Mouse (Mus musculus): ENCODE results near the gene Pigk.

Gene Pigk

DNA sequence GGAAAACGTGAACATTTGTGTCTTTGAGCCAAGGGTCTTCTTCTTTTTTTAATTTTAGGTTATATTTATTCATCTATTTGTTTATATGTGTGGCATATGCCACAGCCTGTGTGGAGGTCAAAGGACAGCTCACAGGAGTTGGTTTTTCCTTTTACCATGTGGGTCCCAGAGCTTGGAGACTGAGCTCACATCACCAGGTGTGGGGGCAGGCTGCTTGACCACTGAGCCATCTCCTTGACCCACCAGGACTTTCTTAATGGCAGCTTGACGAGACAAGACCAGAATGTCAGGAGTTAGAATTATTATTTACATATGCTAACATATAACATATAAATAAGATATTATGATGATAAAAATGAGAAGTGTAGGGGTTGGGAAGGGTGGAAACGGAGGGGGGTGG, 182.2 kb downstream of the Pigk start:
- in situ Hi-C loops (cut with MseI, MboI) = no loop called here

DNA sequence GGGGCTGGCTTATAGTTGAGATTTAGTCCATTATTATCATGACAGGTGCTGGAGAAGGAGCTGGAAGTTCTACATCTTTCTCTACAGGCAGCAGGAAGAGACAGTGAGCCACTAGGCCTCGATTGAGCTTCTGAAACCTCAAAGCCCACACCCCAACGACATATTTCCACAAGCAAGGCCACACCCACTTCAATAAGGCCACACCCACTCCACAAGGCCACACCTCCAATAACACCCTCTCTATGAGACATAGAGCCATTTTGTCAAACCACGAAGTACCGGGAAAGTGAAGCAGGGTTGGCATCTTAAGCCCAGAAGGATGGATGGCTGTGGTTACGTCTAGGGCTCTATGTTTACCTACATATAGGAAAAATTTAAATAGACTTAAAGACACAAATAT, 183.3 kb downstream of the Pigk start:
- in situ Hi-C loops (cut with MseI, MboI) = no loop called here

DNA sequence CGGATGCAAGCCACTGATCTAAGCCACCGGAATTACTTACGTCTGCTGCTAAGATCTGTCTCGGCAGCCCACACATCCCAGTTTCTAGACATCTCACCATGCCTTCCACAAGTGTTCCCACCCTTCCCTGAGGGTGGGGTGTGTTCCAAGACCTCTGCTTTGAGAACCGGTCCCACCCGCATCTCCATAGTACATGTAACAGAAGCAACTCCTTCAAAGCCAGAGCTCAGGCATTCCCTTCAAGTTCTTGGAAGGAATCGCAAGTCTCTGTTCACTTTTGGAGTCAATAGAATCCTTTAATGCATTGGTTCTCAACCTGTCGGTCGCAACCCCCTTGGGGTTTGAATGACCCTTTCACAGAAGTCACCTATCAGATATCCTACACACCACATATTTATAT, 185.0 kb downstream of the Pigk start:
- in situ Hi-C loops (cut with MseI, MboI) = no loop called here

DNA sequence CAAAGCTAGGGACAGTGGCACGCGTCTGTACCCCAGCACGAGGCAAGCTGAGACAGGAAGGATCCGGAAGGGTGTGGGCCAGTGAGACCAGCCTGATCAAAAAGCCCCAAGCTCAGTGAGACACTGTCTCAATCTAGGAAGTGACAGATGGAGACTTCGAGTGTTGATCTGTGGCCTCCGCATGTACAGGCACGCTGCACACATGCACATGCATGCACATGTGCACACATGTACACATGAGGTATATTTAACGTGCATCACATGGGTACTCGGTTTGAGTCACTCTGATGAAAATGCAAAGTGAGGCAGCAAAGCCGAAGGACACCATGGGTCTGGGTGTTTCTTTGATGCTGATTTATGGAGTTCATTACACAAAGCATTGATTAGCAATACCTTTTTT, 191.1 kb downstream of the Pigk start:
- in situ Hi-C loops (cut with MseI, MboI) = no loop called here

DNA sequence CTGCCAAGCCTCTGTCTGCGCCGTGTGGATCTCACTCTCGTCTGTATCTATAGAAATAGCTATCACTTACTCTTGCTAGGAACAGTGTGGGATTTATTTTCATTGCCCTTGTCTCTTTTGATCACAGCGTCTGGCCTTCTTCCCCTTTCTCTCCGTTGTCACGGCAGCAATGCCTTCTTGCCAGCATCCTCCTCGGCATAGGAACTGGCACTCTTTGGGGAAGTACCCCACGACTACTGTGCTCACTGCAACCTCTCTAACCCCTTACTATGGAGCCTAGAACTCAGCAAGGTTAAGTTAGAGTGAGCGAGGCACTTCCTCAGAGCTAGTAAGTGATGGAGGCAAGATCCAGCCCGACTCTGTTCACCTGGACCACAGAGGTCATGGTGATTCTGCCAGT, 191.9 kb downstream of the Pigk start:
- in situ Hi-C loops (cut with MseI, MboI) = no loop called here

DNA sequence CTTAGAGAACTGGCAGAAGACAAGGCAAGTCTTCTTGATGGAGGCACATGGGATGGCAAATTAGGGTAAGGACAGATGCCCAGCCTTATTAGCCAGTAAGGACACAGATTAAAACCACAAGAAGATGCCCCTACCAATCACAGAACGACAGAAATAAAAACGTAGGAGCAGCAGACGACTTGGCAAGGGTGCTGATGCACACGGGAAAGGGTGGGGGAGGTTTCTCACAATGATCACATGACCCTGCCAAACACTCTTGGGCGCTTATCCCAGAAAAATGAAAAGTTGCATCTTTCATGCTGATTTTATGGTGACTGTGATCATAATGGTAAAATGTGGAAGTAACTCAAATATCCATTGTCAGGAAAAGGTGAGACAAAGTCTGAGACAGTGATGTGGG, 193.2 kb downstream of the Pigk start:
- in situ Hi-C loops (cut with MseI, MboI) = no loop called here

DNA sequence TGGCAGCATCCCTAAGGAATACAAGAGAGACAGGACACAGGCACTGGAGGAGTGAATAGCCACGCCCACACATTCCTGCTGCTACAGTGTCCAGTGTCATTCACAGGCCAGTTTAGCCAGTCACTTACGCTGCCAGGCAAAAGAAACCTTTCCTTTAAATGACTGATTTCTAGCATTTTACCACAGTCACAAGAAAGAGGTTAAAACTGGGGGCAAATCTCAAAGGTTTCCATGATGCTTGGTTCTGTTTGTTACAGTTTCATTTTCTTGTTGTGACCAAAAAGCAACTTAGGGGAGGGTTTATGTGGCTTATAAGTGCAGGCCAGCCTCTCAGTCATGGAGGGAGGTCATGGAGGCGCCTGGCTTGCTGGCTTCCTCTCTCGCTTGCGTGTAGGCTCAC, 193.8 kb downstream of the Pigk start:
- in situ Hi-C loops (cut with MseI, MboI) = no loop called here

DNA sequence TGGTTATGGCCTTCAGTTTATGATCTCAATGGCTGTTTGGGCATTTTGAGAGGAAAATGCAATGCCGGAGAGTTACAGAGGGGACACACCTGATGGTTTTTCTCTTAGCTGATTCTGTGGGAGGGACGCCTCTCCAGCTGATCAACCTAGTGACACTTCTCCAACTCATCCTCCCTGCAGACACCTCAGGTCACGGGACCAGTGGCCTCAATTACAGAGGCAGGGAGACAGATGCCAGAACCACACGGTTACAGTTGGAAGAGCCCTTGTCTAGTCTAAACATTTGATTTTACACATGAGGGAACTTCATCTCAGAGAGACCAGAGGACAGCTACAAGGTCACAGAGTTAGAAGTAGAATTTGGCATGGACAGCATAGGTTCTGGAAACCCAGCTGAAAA, 197.7 kb downstream of the Pigk start:
- in situ Hi-C loops (cut with MseI, MboI) = no loop called here

DNA sequence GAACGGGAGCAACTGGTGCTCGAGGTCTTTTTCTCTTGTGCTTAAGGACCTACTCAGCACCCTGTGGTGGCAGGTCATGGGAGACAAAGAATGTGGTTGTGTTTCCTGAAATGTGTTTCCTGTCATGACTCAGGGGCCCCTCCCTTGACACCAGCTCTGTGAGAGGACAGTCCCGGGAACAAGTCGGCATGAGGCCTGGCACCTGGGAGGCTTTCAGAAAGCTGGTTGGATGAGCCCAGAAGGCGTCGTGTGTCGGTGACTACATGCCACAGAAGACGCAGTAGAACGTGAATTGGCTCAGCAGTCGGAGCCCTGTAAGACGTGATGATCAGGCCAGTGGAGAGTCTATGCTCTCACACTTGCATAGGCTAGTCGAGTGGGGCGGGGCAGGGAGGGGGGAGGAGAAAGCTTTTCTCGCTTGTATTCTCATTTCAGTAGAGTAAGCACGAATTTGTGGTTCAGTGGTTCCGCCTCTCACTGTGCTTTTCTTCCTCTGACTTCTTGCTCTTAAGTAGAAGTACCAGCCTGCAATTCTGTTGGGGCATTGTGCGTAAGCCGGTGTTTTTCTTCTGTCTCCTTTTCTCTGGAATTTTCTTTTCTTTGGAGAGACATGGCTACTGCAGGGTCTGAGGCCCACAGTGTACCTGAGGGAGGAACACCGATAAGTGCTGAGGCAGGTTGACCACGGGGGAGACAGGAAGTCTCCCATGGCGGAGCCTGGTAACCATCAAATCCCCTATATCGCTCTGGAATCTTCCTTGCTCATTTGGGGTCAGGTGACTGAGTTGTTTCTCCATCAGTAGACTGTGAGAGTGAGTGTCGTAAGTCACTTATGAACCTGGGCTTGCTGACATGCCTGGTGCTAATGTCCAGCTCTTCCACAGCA, 198.6 kb downstream of the Pigk start:
- in situ Hi-C loops (cut with MseI, MboI) = no loop called here

DNA sequence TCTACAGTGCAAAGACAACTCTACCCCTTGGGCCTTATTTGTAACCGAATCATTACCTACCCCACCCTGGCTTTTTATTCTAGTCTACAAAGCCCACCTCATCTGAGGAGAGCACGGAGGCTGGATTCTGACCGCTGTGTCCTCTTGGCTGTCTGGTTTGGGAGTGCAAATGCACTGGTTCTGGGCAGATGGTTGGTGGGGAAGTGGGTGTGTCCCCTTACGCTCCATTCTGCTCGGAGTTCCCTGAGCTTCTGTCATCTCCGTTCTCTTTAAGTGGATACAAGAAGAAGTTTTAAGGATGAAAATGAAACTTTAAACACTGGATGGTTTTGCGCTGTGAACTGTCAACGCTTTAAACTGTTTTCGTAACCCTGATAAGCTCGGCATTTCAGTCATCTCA, 199.2 kb downstream of the Pigk start:
- in situ Hi-C loops (cut with MseI, MboI) = no loop called here

DNA sequence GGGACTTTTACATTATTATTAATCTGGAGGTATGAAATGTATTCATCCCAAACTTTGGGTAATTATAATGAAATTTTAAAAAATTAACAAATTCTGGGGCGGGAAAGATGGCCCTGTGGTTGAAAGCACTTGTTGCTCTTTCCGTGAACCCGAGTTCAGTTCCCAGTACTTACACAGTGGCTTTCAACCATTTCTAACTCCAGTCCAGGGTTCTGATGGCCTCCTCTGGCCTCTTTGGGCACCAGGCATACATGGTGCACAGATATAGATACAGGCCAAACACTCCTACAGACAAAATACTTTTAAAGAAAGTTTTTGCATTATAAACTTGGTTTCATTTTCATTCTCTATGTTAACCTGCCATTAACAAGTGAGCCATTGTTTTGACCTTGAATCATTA, 199.7 kb downstream of the Pigk start:
- in situ Hi-C loops (cut with MseI, MboI) = no loop called here

DNA sequence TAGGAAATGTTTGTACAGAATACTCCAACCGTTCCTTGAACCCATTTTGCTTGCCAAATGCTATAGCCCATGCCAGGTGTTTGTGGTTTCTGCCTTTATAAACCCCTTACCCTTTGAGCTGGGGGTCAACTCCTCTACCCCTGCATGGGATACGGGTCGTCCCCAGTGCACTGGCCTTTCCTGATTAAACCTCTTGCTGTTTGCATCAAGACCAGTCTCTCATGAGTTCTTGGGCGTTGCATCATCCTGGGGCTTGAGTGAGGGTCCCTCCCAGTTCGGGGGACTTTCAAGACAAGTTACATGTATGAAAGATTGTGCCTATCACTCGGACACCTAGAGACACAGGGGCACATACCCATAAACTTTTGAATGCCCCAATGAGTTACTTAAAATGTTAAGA, 200.5 kb downstream of the Pigk start:
- in situ Hi-C loops (cut with MseI, MboI) = no loop called here

DNA sequence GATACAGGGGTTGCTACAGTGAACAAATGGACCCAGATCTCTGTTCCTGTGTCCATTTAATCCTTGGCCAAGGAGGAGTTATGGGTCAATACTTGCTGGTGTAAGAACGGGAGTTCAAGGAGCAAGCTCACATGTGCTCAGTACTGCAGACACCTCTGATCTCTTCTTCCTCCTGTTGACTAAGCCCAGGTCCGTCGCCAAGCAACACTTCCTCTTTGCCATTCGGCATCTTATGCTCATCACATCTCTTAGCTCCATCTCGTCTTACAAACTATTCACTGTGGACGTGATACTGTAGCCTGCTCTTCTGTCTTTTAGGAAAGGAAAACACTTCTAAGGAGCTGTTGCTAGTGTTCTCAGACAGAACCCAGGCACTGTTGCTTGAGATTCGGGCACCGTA, 203.7 kb downstream of the Pigk start:
- in situ Hi-C loops (cut with MseI, MboI) = no loop called here

DNA sequence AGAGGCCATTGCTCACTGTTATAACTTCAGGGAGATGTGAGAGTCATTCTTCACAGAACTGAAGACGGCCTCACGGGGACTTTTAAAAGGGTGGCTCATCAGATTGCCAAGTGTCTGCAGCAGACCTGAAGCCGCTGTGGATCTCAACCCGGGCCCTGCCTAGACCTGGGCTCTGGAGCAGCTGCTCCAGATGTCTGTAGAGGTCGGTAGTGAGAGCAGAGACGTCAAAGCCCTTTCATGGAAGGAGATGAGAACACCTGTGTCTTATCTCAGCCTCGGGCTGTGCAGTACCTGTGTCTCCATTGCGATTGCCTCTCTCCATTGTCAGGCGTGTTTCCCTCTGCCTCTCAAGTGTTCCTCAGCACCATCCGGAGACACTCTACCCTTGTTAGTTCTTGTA, 205.2 kb downstream of the Pigk start:
- in situ Hi-C loops (cut with MseI, MboI) = no loop called here

DNA sequence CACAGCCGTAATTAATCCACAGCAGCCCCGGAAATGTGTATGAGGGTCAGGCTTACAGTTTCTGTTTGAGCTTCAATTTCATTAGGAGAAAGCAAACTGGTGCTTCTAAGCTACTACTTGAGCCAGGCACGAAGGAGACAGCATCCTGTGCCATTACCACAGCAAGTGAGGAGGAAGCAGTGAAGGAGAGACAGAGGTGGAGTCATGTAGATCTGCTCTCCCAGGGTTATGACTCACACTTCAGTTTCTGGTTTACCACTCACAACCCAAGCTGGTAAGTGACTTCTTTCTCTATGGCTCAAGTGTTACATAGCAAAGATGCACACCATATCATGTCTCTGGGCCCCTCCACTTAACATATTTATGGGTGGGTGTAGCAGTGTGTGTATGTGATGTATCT, 206.5 kb downstream of the Pigk start:
- in situ Hi-C loops (cut with MseI, MboI) = no loop called here

DNA sequence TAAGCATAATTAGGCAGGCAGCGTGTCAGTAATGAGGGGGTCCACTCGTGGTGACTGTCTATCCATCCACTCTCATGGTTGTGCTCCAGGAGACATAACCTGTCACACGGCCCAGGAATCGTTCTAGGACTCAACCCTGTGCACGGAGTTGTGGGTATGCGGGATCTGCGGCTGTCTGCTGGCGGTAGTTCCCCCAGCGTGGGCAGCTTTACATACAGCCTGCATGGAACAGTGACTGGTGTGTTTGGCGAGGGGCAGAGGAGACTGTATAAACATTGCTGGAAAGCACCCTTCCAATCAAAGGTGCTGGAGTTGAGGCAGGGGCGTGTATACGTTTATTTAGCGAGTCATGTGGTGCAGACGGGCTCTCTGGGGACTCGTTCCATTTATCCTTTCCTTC, 209.6 kb downstream of the Pigk start:
- in situ Hi-C loops (cut with MseI, MboI) = no loop called here

DNA sequence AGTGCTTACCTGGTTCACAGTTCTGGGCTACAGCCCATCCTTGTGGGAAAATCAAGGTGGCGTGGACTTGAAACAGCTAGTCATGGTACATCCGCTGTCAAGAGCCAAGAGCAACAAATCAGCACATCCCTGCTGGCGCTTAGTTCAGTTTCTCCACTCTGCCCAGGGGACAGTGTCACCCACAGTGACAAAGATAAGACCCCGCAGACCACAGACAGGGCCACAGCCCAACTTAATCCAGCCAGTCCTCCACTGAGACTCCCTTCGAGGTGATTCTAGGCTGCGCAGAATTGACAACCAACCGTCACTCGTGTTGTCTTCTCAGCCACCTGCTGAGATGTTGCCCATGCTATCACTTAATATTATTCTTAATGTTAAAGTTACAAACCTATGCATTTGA, 211.5 kb downstream of the Pigk start:
- in situ Hi-C loops (cut with MseI, MboI) = no loop called here

DNA sequence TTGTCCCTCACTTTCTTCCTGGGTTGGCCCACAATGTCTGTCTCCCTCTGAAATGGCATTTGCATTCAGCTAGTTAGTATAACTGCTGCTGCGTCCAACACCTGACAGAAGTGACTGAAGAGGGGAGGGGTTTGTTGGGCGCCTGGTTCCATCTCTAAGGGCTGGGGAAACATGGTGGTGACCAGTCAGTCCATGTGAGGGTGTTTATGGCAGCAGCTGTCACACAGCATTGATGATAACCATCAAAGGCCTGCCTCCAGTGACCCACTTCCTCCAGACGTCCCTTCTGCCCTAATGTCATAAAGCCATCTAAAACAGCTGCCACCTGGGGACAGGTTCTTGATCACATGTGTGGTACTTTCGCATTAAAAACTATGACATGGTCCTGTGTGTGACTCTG, 212.3 kb downstream of the Pigk start:
- in situ Hi-C loops (cut with MseI, MboI) = no loop called here

DNA sequence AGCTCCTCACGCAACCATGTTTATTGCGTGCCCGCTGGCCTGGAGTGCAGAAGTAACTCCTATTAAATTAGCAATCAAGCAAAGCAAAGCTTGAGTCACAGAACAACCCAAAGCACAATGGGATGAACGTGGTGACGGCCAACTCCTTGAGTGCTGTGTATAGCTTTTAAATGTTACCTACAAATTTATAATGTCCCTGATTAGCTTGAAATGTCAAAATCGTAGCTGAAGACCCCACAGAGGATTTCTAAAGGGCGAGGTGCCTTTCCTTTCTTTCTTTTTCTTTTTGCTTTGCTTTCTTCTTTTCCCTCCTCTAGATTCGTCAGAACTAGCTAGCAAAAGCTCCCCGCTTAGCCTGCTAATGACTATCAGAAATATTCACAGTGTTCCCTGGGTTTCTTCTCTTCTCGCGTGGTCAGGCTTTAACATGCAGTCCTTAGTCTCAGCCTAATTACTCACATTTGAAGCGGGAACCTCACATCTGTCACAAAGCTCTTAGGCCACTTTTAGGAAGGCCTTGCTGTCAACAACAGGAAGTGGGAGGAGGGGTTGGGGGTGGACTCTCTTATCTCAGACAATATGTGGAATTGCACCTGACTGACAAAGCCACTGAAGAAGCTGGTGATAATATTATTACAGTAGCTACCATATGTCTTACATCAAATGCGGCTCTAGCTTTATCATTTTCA, 214.5 kb downstream of the Pigk start:
- in situ Hi-C loops (cut with MseI, MboI) = no loop called here

DNA sequence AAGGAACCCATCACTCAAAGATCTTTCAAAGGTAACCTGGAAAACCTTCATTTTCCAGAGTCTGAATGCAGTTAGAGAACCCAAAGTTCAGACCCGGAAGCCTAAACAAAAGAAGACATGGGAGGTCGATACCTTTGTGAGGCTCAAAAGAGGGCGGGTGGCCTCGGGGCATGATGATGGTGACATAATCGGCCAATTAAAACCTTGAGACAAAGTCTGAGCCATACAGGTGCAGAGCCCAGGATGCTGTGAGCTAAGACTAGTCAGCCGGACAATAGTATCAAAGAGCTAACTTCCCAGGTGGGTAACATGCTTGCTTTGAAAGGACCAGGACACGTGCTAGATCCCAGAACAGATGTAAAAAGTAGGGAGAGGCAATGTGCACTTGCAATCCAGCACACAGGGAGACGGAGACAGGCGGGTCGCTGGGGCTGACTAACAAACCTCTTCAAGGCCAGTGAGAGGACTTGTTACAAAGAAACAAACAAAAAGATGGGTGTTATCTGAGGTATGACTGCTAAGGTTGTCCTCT, 215.4 kb downstream of the Pigk start:
- in situ Hi-C loops (cut with MseI, MboI) = no loop called here

DNA sequence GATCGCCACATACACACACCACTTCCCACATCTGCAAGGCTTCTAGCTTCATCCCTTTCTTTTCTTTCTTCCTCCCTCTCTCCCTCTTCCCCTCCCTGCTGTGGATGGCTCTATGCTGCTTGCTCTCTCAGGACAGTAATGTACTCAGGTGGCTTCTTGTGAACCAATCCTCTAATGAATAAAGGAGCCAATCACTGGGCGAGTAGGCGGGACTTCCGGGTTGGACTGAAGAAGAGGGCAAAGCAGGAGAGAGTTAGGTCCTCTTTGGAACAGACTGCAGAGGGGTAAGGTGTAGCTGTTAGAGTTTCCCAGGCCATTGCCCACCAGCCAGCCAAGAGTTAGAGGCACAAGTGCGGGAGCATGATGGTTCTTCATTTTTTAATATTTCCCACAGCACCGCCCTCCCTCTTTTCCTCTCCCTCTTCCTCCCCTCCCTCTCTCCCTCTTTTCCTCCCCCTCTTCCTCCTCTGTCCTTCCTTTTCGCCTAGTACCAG, 215.9 kb downstream of the Pigk start:
- in situ Hi-C loops (cut with MseI, MboI) = no loop called here

DNA sequence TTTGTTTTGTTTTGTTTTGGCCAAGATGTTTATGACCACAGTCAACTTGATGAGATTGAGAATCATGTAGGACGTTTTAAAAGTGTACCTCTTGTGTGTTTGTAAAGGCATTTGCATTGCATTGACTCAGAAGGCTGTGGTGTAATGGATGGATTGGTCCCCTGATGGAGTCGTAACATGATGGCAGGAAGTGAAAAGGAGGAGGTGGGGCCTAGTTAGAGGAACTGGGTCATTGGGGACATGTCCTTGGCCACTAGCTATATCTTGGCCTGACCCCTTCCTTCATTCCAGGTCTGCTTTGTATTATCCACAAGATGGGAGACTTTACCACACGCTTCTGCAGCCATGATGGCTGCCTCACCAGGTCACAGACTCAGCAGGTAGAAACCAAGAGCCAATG, 217.5 kb downstream of the Pigk start:
- in situ Hi-C loops (cut with MseI, MboI) = no loop called here

DNA sequence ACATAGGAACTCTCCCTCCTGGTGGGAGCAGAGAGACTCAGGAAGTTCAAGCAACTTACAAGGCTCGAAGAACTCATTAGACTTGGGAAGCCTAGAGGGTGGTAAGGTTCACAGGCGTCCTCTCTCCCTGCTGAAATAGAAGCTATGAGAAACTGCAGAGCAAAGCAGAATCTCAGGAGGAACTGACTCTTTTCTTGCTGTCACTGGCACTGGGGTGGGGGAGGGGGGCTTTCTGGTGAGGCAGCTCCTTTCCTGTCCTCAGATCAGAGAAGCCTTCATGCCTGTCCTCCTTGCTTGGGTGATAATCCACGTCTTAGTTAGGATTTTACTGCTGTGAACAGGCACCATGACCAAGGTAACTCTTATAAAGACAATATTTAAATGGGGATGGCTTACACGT, 218.2 kb downstream of the Pigk start:
- in situ Hi-C loops (cut with MseI, MboI) = no loop called here
